Mouse (Mus musculus) forebrain, embryonic 10.5 days (tissue): ENCODE data around the gene Map2k7. TPM values are rescaled to one million over a fixed set of nuclear protein-coding genes. Genes with fewer than 3 reads are reported as not detected.

Experiments used
- DNase-seq: peaks from one replicate; pipeline ENCODE4 v3.0.0-alpha.2; 2017; ENCODE audit warnings: low spot score; ENCODE audit errors: extremely low spot score
- H3K27ac ChIP-seq: fragments of 300-500 bp; sonication (generic); 2 replicates; pipeline ENCODE4 v1.5.1; 2016; ENCODE audit warnings: mild to moderate bottlenecking
- H3K27me3 ChIP-seq: fragments of 300-500 bp; sonication (generic); 2 replicates; pipeline ENCODE4 v1.6.1; 2016; ENCODE audit warnings: mild to moderate bottlenecking; ENCODE audit not compliant: poor library complexity, severe bottlenecking
- H3K36me3 ChIP-seq: fragments of 300-500 bp; sonication (generic); replicated peaks from 2 replicates; pipeline ENCODE4 v1.6.1; 2016; ENCODE audit warnings: mild to moderate bottlenecking, moderate library complexity
- H3K4me1 ChIP-seq: fragments of 300-500 bp; sonication (generic); 2 replicates; pipeline ENCODE4 v1.6.1; 2016
- H3K4me3 ChIP-seq: fragments of 300-500 bp; sonication (generic); 2 replicates; pipeline ENCODE4 v1.5.1; 2016; ENCODE audit warnings: mild to moderate bottlenecking, moderate library complexity
- H3K9me3 ChIP-seq: fragments of 300-500 bp; sonication (generic); 2 replicates; pipeline ENCODE4 v1.6.1; 2016; ENCODE audit warnings: mild to moderate bottlenecking, moderate library complexity
- WGBS: fragments of 180-500 bp; shearing (Covaris S2); methylation state at CpG from one replicate; pipeline ENCODE4 v1.1.7; 2016; 5-methylcytosine and 5-hydroxymethylcytosine counted together
- polyA plus RNA-seq: library from polyadenylated mRNA; unstranded; fragments of >200 nt; fragmentation: Nextera tagmentation; extraction: Ambion mirVana; gene quantifications from 2 replicates; pipeline ENCODE4 v1.2.1, GENCODE M21; 2016

The Map2k7 gene
- polyA plus RNA-seq, 1 experiment from 2014 or later, result 29.9 TPM

DNA sequence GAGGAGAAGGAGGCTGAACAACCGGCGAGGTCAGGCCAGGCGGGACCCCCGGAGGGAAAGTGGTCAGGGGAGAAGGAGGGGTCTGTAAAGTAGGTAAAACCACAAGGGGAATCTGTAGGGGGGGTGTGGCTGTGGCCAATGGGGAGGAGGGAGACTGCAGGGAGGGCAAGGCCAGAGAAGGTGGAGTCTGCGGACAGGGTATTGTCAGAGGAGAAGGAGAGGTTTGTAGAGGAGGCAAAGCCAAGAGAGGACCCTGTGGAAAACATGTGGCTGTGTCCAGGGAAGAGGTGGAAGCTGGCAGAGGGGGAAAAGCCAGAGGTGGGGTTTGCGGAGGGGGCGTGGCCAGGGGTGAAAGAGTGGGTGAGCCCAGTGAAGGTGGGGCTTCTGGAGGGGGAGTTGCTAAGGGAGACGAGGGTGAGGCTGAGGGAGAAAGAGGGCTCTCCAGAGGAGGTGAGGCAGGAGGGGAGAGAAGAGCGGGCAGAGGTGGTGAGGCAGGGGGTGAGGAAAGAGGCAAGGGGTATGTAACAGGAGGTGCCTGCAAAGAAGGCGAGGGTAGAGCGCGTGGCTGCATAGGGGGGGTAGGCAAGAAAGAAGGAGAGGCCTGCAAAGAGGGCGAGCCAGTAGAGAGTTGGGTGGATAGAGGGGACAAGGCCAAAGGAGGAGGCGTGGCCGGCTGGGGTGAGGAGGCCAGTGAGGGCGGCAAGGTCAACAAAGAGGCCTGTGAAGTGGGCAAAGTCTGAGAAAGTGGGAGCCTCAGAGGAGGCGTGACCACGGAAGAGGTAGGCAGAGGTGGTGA lies 25.1 kb upstream of the Map2k7 start:
- Histone ChIP-seq H3K36me3 (peaks cover 35% of the 10 kb centered on the region), H3K4me1 (peaks cover 55% of the 10 kb centered on the region), H3K27me3 (peaks cover 60% of the 10 kb centered on the region), H3K27ac (peak overlapping the region; percentile 81), H3K9me3 (peaks cover 6% of the 10 kb centered on the region; the same call in 1 of the 2 replicates), H3K4me3 (peak overlapping the region; percentile 49)
- 2% methylated on average over 18 of the region's 18 CpGs for WGBS
- DNase-seq, result peak; percentile 64

- WGBS, result 11% methylated on average over 33 of the region's 33 CpGs
- DNase-seq, result peak; percentile 55
- H3K27me3 ChIP-seq, result peaks cover 62% of the 10 kb centered on the region
- peak overlapping the region; percentile 49 for H3K4me3 ChIP-seq
- peak overlapping the region; percentile 81 for H3K27ac ChIP-seq
- H3K4me1 ChIP-seq, result peaks cover 55% of the 10 kb centered on the region
- H3K36me3 ChIP-seq, result peaks cover 30% of the 10 kb centered on the region
- peaks cover 6% of the 10 kb centered on the region; the same call in 1 of the 2 replicates for H3K9me3 ChIP-seq
Measured at GRCm38 (mm10) chr8:4214006-4214980, 24.2 kb upstream of the Map2k7 start.

- Histone ChIP-seq H3K27ac (peak overlapping the region; percentile 95), H3K27me3 (peaks cover 62% of the 10 kb centered on the region), H3K4me1 (peaks cover 55% of the 10 kb centered on the region), H3K36me3 (peaks cover 10% of the 10 kb centered on the region), H3K9me3 (no peaks in the 10 kb centered on the region), H3K4me3 (peak overlapping the region; percentile 72)
- WGBS, result 5% methylated on average over 18 of the region's 18 CpGs
- DNase-seq, result peak; percentile 24
Measured at GRCm38 (mm10) chr8:4216296-4216695, 22.2 kb upstream of the Map2k7 start.

GRCm38 (mm10) chr8:4216791-4217621 lies 21.5 kb upstream of the Map2k7 start, which contains the start of gene Prr36:
TSS of gene Prr36 (minus strand) at chr8:4217459.
- Histone ChIP-seq H3K36me3 (peaks cover 9% of the 10 kb centered on the region; the same call in 1 of the 2 replicates), H3K4me3 (peak within 1 kb of the TSS; percentile 72), H3K27ac (peak within 1 kb of the TSS; percentile 95), H3K9me3 (no peaks in the 10 kb centered on the region), H3K4me1 (peaks cover 55% of the 10 kb centered on the region), H3K27me3 (peaks cover 62% of the 10 kb centered on the region)
- DNase-seq, result peak; percentile 73
- WGBS, result under 1% methylated on average over 44 of the region's 44 CpGs

DNA sequence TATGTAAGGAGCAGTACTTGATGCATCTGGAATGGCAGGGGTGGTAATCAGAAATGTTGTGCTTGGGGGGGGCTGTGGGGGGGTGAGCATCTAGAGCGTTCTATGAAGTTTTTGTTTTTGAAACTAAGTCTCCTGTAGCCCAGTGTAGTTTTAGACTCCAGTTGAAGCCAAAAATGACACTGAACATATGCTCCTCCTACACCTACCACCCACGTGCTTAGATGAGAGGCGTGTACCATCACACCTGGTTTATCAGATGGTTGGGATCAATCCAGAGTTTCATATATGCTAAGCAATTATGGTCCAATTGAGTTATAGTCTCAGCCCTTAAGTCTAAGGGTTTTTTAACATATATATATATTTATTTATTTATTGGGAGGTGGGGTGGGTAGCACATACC lies 18.9 kb upstream of the Map2k7 start:
- peaks cover 8% of the 10 kb centered on the region; the same call in 1 of the 2 replicates for H3K36me3 ChIP-seq
- H3K27ac ChIP-seq, result no peak overlapping the region
- 88% methylated on average over 3 of the region's 3 CpGs for WGBS
- no peak overlapping the region for H3K4me3 ChIP-seq
- DNase-seq, result no peak
- peaks cover 49% of the 10 kb centered on the region for H3K27me3 ChIP-seq
- H3K9me3 ChIP-seq, result no peaks in the 10 kb centered on the region
- H3K4me1 ChIP-seq, result peaks cover 32% of the 10 kb centered on the region

- DNase-seq, result no peak
- Histone ChIP-seq H3K4me1 (peaks cover 16% of the 10 kb centered on the region), H3K36me3 (no peaks in the 10 kb centered on the region), H3K4me3 (no peak overlapping the region), H3K27me3 (peaks cover 48% of the 10 kb centered on the region), H3K27ac (no peak overlapping the region), H3K9me3 (no peaks in the 10 kb centered on the region)
Measured at GRCm38 (mm10) chr8:4222059-4222458, 16.5 kb upstream of the Map2k7 start.

DNA sequence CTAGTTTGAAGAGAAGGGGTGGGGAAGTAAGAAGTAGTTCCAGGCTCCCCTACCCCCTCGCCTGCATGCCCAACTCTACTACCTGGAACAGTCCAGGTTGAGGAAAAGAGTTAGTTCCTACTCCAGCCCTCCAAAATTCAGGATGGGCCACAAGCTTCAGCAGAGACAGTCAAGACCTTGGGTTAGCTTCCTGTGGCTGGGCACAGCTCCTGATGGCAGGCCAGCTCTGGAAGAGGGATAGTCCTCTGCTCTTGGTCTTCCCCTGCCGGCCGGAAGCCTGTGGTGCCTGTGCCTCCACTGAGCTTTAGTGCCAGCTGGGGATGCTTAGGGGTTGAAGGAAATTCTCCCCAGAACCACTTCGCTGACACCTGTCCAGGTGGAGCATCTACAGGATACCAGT lies 12.2 kb upstream of the Map2k7 start:
- Histone ChIP-seq H3K36me3 (no peaks in the 10 kb centered on the region), H3K9me3 (no peaks in the 10 kb centered on the region), H3K27ac (0 out of 2 replicates have a peak overlapping the region, but pooled peaks have one; percentile 20), H3K4me1 (peaks cover 9% of the 10 kb centered on the region), H3K4me3 (peak overlapping the region; percentile 45), H3K27me3 (peaks cover 59% of the 10 kb centered on the region)
- no peak for DNase-seq
- 23% methylated on average over 4 of the region's 4 CpGs for WGBS

DNA sequence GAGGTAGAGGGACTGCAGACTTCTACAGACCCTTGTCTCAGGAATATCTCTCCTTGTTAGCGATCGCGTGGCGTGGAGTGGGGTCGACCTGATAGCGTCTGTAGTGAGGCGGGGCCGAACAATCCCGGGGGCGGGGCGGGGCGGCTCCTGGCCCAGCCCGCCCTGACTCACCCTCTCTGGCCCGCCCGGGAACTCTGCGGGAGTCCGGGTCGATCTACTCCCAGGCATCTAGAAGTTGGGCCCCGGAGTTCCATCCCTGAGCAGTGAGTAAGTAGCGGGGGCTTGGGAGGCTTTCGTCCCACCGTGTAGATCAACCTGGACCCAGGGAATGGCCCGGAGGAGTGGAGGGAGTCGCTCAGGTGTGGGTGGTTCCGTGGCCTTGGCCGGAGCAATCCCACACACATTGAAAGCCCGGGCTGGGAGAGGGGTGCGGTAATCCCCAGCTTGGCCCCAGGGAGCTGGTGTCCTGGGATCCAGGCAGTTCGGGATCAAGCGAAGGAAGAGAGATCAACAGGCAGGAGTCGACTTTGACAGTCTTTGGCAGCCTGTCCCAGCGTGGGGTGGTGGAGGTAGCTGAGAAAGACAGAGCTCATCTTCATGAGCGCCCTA lies 11.7 kb upstream of the Map2k7 start, which contains the start of gene Lrrc8e:
Gene Lrrc8e (plus strand): TSS at position 89 of the 609 bp plus-strand sequence.
- Histone ChIP-seq H3K27ac (peak within 1 kb of the TSS; percentile 20), H3K27me3 (peaks cover 59% of the 10 kb centered on the region), H3K9me3 (no peaks in the 10 kb centered on the region), H3K4me3 (peak within 1 kb of the TSS; percentile 45), H3K36me3 (no peaks in the 10 kb centered on the region), H3K4me1 (peaks cover 9% of the 10 kb centered on the region)
- WGBS, result 4% methylated on average over 33 of the region's 33 CpGs
- DNase-seq, result no peak

- 88% methylated on average over 4 of the region's 4 CpGs for WGBS
- H3K4me1 ChIP-seq, result peaks cover 9% of the 10 kb centered on the region
- H3K27ac ChIP-seq, result no peak overlapping the region
- no peaks in the 10 kb centered on the region for H3K9me3 ChIP-seq
- H3K4me3 ChIP-seq, result no peak overlapping the region
- no peaks in the 10 kb centered on the region for H3K36me3 ChIP-seq
- peaks cover 59% of the 10 kb centered on the region for H3K27me3 ChIP-seq
- DNase-seq, result no peak
Measured at GRCm38 (mm10) chr8:4227919-4228318, 10.6 kb upstream of the Map2k7 start.

DNA sequence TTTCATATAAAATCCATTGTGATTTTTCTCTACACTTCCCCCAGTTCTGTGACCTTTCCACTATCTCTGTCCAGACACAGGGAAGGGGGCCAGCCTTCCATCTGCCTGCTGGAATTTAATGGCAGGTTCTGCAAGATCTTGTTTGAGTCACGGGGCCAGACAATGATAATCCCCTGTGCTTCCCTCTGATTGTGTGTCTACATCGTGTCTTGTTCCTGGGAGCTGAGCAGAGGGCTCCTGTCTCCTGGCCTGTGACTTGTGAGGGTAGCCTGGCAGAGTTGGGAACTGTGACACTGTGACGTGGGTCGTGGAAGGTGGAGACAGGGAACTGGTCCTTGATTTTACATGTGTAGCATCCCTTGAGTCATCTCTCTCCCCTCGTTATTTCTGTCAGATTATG lies 8.8 kb upstream of the Map2k7 start:
- 78% methylated on average over 5 of the region's 5 CpGs for WGBS
- Histone ChIP-seq H3K4me3 (no peak overlapping the region), H3K9me3 (no peaks in the 10 kb centered on the region), H3K4me1 (peaks cover 9% of the 10 kb centered on the region), H3K27me3 (peaks cover 58% of the 10 kb centered on the region), H3K27ac (no peak overlapping the region), H3K36me3 (no peaks in the 10 kb centered on the region)
- no peak for DNase-seq

- Histone ChIP-seq H3K27ac (no peak overlapping the region), H3K9me3 (no peaks in the 10 kb centered on the region), H3K27me3 (peaks cover 59% of the 10 kb centered on the region), H3K36me3 (no peaks in the 10 kb centered on the region), H3K4me3 (no peak overlapping the region), H3K4me1 (peaks cover 9% of the 10 kb centered on the region)
- DNase-seq, result no peak
- WGBS, result 69% methylated on average over 10 of the region's 10 CpGs
Measured at GRCm38 (mm10) chr8:4230612-4231351, 7.8 kb upstream of the Map2k7 start.
